Mouse (Mus musculus): ENCODE measurements around the gene Efcab2.

DNA sequence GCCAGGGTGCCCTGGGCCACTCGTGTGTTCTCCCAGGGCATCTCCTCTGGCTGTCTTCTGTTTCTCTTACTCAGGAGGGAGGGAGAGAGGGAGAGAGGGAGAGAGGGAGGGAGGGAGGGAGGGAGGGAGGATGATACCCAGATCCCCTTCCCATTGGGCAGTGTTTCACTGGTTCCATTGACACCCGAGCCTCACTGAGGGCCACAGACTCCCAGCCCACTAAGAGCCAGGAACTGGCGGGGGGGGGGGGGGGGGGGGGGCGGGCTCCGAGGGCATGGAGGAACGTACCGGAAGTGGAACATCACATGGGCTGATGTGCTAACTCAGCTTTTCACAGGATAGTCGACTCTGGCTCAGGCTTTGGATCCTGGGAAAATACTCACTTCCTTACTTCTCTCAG is 108.1 kb downstream of the Efcab2 start:
- no peak for TF ChIP-seq CTCF (IDR thresholded peaks at IDR 0.05; ENCODE audit: low read depth, low read length)
- TF ChIP-seq POLR2A (IDR thresholded peaks at IDR 0.05; ENCODE audit: extremely low read depth, insufficient read depth, low read length) = no peak
